Mouse (Mus musculus): ENCODE data around the gene Tent5c.

- no peak for TF ChIP-seq CTCF (IDR thresholded peaks at IDR 0.05; ENCODE audit: insufficient read depth, low read depth, low read length)
- TF ChIP-seq POLR2A (IDR thresholded peaks at IDR 0.05; ENCODE audit: insufficient read depth, low read depth, low read length), result no peak
Measured at GRCm38 (mm10) chr3:100495456-100495855, 6.3 kb upstream of the Tent5c start.
